Mouse (Mus musculus): Measurements from ENCODE around the gene Pdhx. TPM values are rescaled to one million over a fixed set of nuclear protein-coding genes. Genes with fewer than 3 reads are reported as not detected.

The Pdhx gene
- polyA plus RNA-seq, 1 experiment from 2014 or later = 41.1 TPM

DNA sequence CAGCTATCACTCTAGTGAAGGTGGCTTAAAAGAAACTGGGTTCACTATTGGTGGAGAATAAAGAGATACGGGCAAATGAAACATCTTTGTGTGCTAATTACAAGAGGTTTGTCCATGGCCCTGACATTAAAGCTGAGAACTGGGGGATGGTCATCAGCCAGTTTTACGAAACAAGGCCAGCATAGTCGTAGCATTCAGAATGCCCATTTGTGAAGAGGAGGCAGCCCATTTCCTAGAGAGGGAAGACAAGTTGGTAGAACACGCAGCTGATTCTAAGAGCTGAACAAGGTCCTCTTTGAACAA is 85.7 kb downstream of the Pdhx start:
- Histone ChIP-seq H3K36me3 (ENCODE audit: control insufficient read depth, insufficient read depth, low read length) (no peaks in the 10 kb centered on the region), H3K4me2 (ENCODE audit: low read depth, low read length) (no peak overlapping the region), H3K4me3 (ENCODE audit: low read depth, low read length) (no peak overlapping the region), H3K4me1 (ENCODE audit: control insufficient read depth, insufficient read depth, low read length) (no peaks in the 10 kb centered on the region), H3K27me3 (replicated peaks; ENCODE audit: control insufficient read depth, insufficient read depth, low read length) (no peaks in the 10 kb centered on the region), H3K9ac (ENCODE audit: low read depth, low read length) (no peak overlapping the region), H3K9me3 (ENCODE audit: control insufficient read depth, low read length) (no peaks in the 10 kb centered on the region), H3K27ac (replicated peaks; ENCODE audit: low read depth, low read length) (no peak overlapping the region)
- ATAC-seq (ENCODE audit: low read depth) (no peak), DNase-seq (ENCODE audit: low spot score) (no peak)
- 89% methylated on average over 4 of the region's 4 CpGs for WGBS

DNA sequence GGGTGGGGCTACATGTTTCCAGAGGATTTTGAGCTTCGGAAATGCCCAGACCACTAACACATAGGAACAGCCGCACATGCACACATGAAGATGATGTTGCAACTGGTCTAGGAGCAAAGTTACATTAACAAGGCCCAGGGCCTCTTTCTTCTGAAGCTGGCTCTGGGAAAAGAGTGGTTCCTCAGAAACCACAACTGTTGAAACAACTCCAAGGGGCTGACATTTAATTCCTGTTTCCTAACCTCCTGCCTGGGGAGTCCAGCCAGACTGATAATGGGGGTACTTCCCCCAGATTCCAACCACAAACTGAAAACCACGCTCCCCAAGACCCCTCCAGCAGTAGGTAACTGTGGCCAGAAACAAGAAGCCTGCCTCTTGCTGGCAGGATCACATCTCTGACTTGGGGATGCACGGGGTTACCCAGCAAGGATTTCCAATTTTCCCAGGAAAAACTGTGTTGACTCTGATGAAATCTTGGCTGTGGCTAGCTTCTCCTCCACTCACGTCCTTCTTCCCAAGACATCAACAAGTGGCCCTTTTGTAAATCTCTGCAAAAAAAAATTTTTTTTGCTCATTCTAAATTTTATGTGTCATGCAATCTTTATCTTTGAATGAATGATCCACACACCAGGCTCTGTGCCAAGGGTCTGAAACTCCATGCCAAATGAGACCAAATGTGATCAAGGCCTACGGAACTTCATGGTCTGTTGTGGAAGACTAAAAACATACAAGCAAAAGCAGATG is 86.2 kb downstream of the Pdhx start:
- Histone ChIP-seq H3K27ac (replicated peaks; ENCODE audit: low read depth, low read length) (no peak overlapping the region), H3K4me2 (ENCODE audit: low read depth, low read length) (no peak overlapping the region), H3K9ac (ENCODE audit: low read depth, low read length) (no peak overlapping the region), H3K4me1 (ENCODE audit: control insufficient read depth, insufficient read depth, low read length) (no peaks in the 10 kb centered on the region), H3K36me3 (ENCODE audit: control insufficient read depth, insufficient read depth, low read length) (no peaks in the 10 kb centered on the region), H3K9me3 (ENCODE audit: control insufficient read depth, low read length) (no peaks in the 10 kb centered on the region), H3K4me3 (ENCODE audit: low read depth, low read length) (no peak overlapping the region), H3K27me3 (replicated peaks; ENCODE audit: control insufficient read depth, insufficient read depth, low read length) (no peaks in the 10 kb centered on the region)
- 63% methylated on average over 6 of the region's 6 CpGs for whole genome bisulfite sequencing
- DNase-seq (ENCODE audit: low spot score) = peak; percentile 76
- ATAC-seq (ENCODE audit: low read depth) = peak; percentile 55; the same call in 1 of the 2 replicates

DNA sequence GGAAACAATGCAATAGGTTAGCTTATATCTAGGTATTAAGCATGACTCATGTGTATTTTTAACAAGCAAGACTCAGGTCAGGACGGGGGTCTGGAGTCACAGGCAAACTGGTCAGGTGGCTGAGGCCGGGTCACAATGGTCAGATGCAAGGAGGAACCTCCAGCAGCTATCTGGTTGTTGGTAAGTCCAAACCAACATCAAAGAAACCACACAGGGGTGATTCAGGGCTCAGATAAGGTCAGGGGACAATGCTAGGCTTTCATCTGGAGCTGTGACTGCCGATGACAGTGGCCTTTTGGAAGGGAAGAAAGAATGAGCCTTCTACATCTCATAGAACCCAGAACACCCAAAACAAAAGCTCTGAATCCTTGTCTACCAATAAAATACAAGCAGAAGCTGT is 86.9 kb downstream of the Pdhx start:
- Histone ChIP-seq H3K4me2 (ENCODE audit: low read depth, low read length) (no peak overlapping the region), H3K4me1 (ENCODE audit: control insufficient read depth, insufficient read depth, low read length) (no peaks in the 10 kb centered on the region), H3K9ac (ENCODE audit: low read depth, low read length) (no peak overlapping the region), H3K36me3 (ENCODE audit: control insufficient read depth, insufficient read depth, low read length) (no peaks in the 10 kb centered on the region), H3K27me3 (replicated peaks; ENCODE audit: control insufficient read depth, insufficient read depth, low read length) (no peaks in the 10 kb centered on the region), H3K4me3 (ENCODE audit: low read depth, low read length) (no peak overlapping the region), H3K9me3 (ENCODE audit: control insufficient read depth, low read length) (no peaks in the 10 kb centered on the region), H3K27ac (replicated peaks; ENCODE audit: low read depth, low read length) (no peak overlapping the region; the same call in 1 of the 2 replicates)
- no peak for DNase-seq (ENCODE audit: low spot score)
- ATAC-seq (ENCODE audit: low read depth) = no peak
- WGBS = 77% methylated on average over 3 of the region's 3 CpGs

DNA sequence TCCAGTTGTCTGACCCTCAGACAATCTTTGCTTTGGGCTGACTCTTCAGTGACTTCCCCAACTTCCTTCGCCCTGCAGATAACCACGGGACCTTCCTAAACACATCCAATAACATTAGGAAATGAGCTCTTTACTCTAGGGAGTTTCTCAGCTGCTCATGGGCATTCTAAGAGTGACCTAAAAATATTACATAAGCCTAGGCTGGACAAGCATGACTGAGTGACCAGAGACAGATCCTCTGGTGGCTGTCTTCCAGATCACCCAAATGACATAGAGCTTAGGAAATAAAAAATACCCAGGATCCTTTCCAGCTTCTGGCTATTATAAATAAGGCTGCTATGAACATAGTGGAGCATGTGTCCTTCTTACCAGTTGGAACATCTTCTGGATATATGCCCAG is 90.5 kb downstream of the Pdhx start:
- no peaks in the 10 kb centered on the region for H3K4me1 ChIP-seq (ENCODE audit: control insufficient read depth, insufficient read depth, low read length)
- H3K9me3 ChIP-seq (ENCODE audit: control insufficient read depth, low read length) = no peaks in the 10 kb centered on the region
- no peak overlapping the region for H3K4me2 ChIP-seq (ENCODE audit: low read depth, low read length)
- H3K27ac ChIP-seq (replicated peaks; ENCODE audit: low read depth, low read length) = no peak overlapping the region
- no peaks in the 10 kb centered on the region for H3K27me3 ChIP-seq (replicated peaks; ENCODE audit: control insufficient read depth, insufficient read depth, low read length)
- DNase-seq (ENCODE audit: low spot score) = no peak
- no peak overlapping the region for H3K4me3 ChIP-seq (ENCODE audit: low read depth, low read length)
- no peak overlapping the region for H3K9ac ChIP-seq (ENCODE audit: low read depth, low read length)
- 83% methylated on average over 2 of the region's 2 CpGs for WGBS
- ATAC-seq (ENCODE audit: low read depth) = no peak
- no peaks in the 10 kb centered on the region for H3K36me3 ChIP-seq (ENCODE audit: control insufficient read depth, insufficient read depth, low read length)

DNA sequence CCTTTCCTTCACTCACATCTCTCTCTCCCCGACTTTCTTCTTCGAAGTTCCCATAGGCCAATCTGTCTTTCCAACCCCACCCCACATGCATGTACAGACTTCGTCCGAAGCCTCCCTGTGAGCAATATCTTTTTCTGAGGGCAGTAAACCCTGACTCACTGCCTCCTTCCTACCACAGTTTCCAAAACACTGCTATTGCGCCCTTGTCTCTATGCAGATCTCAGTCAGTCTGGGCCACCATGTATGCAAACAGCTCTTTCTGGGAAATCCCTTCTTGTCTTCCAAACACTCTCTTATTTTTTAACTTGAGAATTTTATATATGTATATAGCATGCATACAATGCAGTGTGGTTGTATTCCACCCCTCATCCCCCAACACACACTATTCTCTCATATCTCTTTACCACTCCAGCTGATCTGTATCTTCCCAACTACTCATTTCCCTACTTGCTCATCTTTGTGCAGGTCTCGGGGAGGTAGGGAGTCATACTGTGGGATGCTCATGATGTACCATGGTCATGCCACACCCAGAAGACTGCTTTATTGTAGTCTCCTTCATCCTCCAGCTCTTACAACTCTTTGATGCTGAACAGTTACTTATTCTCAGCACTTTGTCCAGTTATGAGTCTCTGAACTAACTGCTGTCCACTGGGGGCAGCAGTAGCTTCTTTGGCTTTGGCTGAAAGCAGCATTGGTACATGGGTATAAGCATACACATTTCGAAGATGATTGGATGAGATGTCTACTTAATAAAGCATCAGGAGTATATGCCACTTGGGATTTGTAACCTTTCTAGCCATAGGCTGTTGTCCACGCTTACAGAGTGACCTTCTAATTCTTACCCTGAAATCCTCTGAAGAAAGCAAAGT is 91.6 kb downstream of the Pdhx start:
- WGBS = 86% methylated on average over 8 of the region's 8 CpGs
- H3K36me3 ChIP-seq (ENCODE audit: control insufficient read depth, insufficient read depth, low read length) = no peaks in the 10 kb centered on the region
- no peak for ATAC-seq (ENCODE audit: low read depth)
- H3K9ac ChIP-seq (ENCODE audit: low read depth, low read length) = no peak overlapping the region
- H3K27me3 ChIP-seq (replicated peaks; ENCODE audit: control insufficient read depth, insufficient read depth, low read length) = no peaks in the 10 kb centered on the region
- H3K4me3 ChIP-seq (ENCODE audit: low read depth, low read length) = no peak overlapping the region
- H3K4me2 ChIP-seq (ENCODE audit: low read depth, low read length) = no peak overlapping the region
- no peak for DNase-seq (ENCODE audit: low spot score)
- H3K9me3 ChIP-seq (ENCODE audit: control insufficient read depth, low read length) = 0 out of 2 replicates have a peak, but pooled peaks cover 6% of the 10 kb centered on the region
- no peak overlapping the region for H3K27ac ChIP-seq (replicated peaks; ENCODE audit: low read depth, low read length)
- H3K4me1 ChIP-seq (ENCODE audit: control insufficient read depth, insufficient read depth, low read length) = no peaks in the 10 kb centered on the region

DNA sequence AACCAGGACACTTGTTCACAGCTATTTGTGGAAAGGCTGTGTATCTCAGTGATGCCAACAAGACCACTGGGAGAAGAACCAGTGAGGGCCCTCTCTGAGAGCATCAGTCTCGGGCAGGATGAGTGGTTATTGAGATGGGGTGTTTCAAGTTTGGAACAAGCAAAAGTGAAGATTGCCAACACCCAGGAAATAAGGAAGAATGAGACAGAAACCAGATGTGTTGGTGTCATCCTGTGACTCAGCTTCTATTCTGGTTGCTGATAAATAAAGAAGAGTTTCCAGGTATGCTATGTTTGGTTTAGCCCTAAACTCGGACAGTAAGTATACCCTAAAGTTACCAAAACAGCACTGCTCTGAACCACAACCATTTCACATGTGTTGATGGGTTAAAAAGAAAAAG is 92.4 kb downstream of the Pdhx start:
- no peak overlapping the region for H3K4me3 ChIP-seq (ENCODE audit: low read depth, low read length)
- no peak overlapping the region for H3K4me2 ChIP-seq (ENCODE audit: low read depth, low read length)
- no peaks in the 10 kb centered on the region for H3K27me3 ChIP-seq (replicated peaks; ENCODE audit: control insufficient read depth, insufficient read depth, low read length)
- DNase-seq (ENCODE audit: low spot score) (no peak), ATAC-seq (ENCODE audit: low read depth) (no peak)
- H3K4me1 ChIP-seq (ENCODE audit: control insufficient read depth, insufficient read depth, low read length) = no peaks in the 10 kb centered on the region
- H3K36me3 ChIP-seq (ENCODE audit: control insufficient read depth, insufficient read depth, low read length) = no peaks in the 10 kb centered on the region
- H3K9me3 ChIP-seq (ENCODE audit: control insufficient read depth, low read length) = 0 out of 2 replicates have a peak, but pooled peaks cover 6% of the 10 kb centered on the region
- H3K9ac ChIP-seq (ENCODE audit: low read depth, low read length) = no peak overlapping the region
- H3K27ac ChIP-seq (replicated peaks; ENCODE audit: low read depth, low read length) = no peak overlapping the region
- WGBS = 67% methylated on average over 2 of the region's 2 CpGs

DNA sequence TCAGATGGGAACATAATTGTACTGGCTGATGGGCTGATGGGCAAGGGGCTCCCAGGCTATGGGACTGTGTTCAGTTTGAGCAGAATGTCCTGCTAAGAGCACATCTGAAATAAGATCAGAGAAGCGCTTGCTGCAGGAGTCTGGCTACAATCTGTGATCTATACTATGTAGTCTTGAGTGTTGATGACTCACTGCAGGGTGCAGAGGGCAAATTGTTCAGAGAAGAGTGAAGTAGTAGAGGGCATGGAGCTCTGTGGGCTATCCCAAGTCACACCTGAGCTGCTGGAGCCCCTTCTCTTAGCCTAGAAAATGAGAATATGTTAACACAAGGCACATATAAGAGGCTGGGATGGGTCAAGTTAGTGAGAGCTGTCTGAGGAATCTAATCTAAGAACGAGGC is 93.8 kb downstream of the Pdhx start:
- Histone ChIP-seq H3K4me1 (ENCODE audit: control insufficient read depth, insufficient read depth, low read length) (no peaks in the 10 kb centered on the region), H3K36me3 (ENCODE audit: control insufficient read depth, insufficient read depth, low read length) (no peaks in the 10 kb centered on the region), H3K27ac (replicated peaks; ENCODE audit: low read depth, low read length) (no peak overlapping the region), H3K27me3 (replicated peaks; ENCODE audit: control insufficient read depth, insufficient read depth, low read length) (no peaks in the 10 kb centered on the region), H3K9me3 (ENCODE audit: control insufficient read depth, low read length) (0 out of 2 replicates have a peak, but pooled peaks cover 6% of the 10 kb centered on the region), H3K4me2 (ENCODE audit: low read depth, low read length) (no peak overlapping the region), H3K9ac (ENCODE audit: low read depth, low read length) (no peak overlapping the region), H3K4me3 (ENCODE audit: low read depth, low read length) (no peak overlapping the region)
- no peak for ATAC-seq (ENCODE audit: low read depth)
- DNase-seq (ENCODE audit: low spot score) = no peak
- 83% methylated on average over 2 of the region's 2 CpGs for WGBS

DNA sequence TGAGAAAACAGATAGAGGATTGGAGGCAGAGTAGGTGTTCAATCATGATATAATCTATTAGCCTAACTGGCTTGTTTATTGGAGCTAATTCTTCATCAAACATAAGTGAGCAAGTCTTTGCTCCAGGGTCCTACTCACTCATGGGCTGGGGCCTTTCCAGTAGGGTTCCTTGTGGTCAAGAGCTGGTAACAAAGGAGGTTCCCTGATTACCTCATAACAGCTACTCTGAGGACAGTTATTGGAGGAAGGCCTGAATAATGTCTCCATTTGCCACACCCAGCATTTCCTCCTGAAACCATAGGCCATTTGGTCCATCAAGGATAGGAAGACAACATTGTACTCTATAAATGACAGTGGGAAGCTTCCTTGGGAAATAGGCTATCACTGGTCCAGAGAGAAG is 94.2 kb downstream of the Pdhx start:
- Histone ChIP-seq H3K4me1 (ENCODE audit: control insufficient read depth, insufficient read depth, low read length) (no peaks in the 10 kb centered on the region), H3K36me3 (ENCODE audit: control insufficient read depth, insufficient read depth, low read length) (no peaks in the 10 kb centered on the region), H3K9me3 (ENCODE audit: control insufficient read depth, low read length) (0 out of 2 replicates have a peak, but pooled peaks cover 6% of the 10 kb centered on the region), H3K4me2 (ENCODE audit: low read depth, low read length) (no peak overlapping the region), H3K4me3 (ENCODE audit: low read depth, low read length) (no peak overlapping the region), H3K9ac (ENCODE audit: low read depth, low read length) (no peak overlapping the region), H3K27me3 (replicated peaks; ENCODE audit: control insufficient read depth, insufficient read depth, low read length) (no peaks in the 10 kb centered on the region), H3K27ac (replicated peaks; ENCODE audit: low read depth, low read length) (no peak overlapping the region)
- DNase-seq (ENCODE audit: low spot score) (no peak), ATAC-seq (ENCODE audit: low read depth) (no peak)

All from embryonic facial prominence, embryonic 14.5 days (tissue).